Mouse (Mus musculus) CH12.LX (cell line): ENCODE data around the gene Tmco1. TPM values are rescaled to one million over a fixed set of nuclear protein-coding genes. Genes with fewer than 3 reads are reported as not detected.

Experiments
- DNase-seq: peaks from one replicate; pipeline ENCODE4 v3.0.0-alpha.2; 2013; ENCODE audit errors: extremely low read depth
- H3K27ac ChIP-seq: 2 replicates; pipeline ENCODE4 v1.5.1; 2012; ENCODE audit warnings: low read depth, mild to moderate bottlenecking, control low read depth, moderate library complexity; ENCODE audit not compliant: insufficient read depth
- H3K27me3 ChIP-seq: replicated peaks from 2 replicates; pipeline ENCODE3; 2012; ENCODE audit warnings: inconsistent platforms
- H3K36me3 ChIP-seq, 2 experiments: replicated peaks in 1 of 2; 2 replicates each; pipeline versions ENCODE3 to v1.6.1; 2012; ENCODE audit warnings: inconsistent platforms in 1 of 2, low read length in 1 of 2, mild to moderate bottlenecking in 1 of 2, mixed read lengths in 1 of 2, moderate library complexity in 1 of 2; ENCODE audit not compliant: control insufficient read depth in 1 of 2, insufficient read depth in 1 of 2
- H3K4me1 ChIP-seq, 2 experiments: 2 replicates each; pipeline ENCODE4 v1.6.1; 2012; ENCODE audit warnings: inconsistent platforms in 1 of 2, moderate library complexity in 1 of 2; ENCODE audit not compliant: insufficient read depth in 2 of 2, control insufficient read depth in 1 of 2
- H3K4me2 ChIP-seq: 2 replicates; pipeline ENCODE4 v1.6.1; 2012; ENCODE audit warnings: low read depth, mild to moderate bottlenecking, control low read depth; ENCODE audit not compliant: poor library complexity, insufficient read depth, severe bottlenecking
- H3K4me3 ChIP-seq, 3 experiments: fragments of 150-350 bp in 1 of 3; sonication (generic) in 1 of 3; replicated peaks in 1 of 3; 2 replicates each; pipeline versions ENCODE3 to v1.5.1; 2011 to 2012; ENCODE audit warnings: low read depth in 2 of 3, low read length in 2 of 3, mild to moderate bottlenecking in 2 of 3, moderate library complexity in 2 of 3, control low read depth in 1 of 3, improper control_type of control experiment in 1 of 3, inconsistent platforms in 1 of 3, mixed read lengths in 1 of 3; ENCODE audit not compliant: poor library complexity in 1 of 3
- H3K79me2 ChIP-seq: replicated peaks from 2 replicates; pipeline ENCODE4 v1.6.1; 2012; ENCODE audit warnings: mild to moderate bottlenecking, moderate library complexity; ENCODE audit not compliant: control insufficient read depth, poor library complexity, insufficient read depth, severe bottlenecking; ENCODE audit errors: extremely low read depth
- H3K9ac ChIP-seq: 2 replicates; pipeline ENCODE4 v1.6.1; 2012; ENCODE audit warnings: low read depth, mild to moderate bottlenecking, control low read depth, moderate library complexity; ENCODE audit not compliant: insufficient read depth
- H3K9me3 ChIP-seq: replicated peaks from 2 replicates; pipeline ENCODE3; 2012; ENCODE audit warnings: low read length, inconsistent platforms, mixed read lengths
- BHLHE40 ChIP-seq: IDR thresholded peaks from 2 replicates; pipeline ENCODE4 v1.6.1; 2011; ENCODE audit warnings: mild to moderate bottlenecking, low read depth, low read length, improper control_type of control experiment
- GABPA ChIP-seq: IDR thresholded peaks from 2 replicates; pipeline ENCODE4 v1.6.1; 2012; ENCODE audit warnings: low read depth, low read length, improper control_type of control experiment, inconsistent platforms; ENCODE audit not compliant: insufficient replicate concordance
- JUND ChIP-seq: conservative IDR thresholded peaks from 2 replicates; pipeline ENCODE4 v1.6.1; 2011; ENCODE audit warnings: low read depth, low read length, improper control_type of control experiment
- MAX ChIP-seq: IDR thresholded peaks from 2 replicates; pipeline ENCODE4 v1.6.1; 2011; ENCODE audit warnings: low read length, improper control_type of control experiment
- MAZ ChIP-seq: IDR thresholded peaks from 2 replicates; pipeline ENCODE4 v1.6.1; 2012; ENCODE audit warnings: low read depth, mild to moderate bottlenecking, inconsistent platforms, low read length, improper control_type of control experiment, moderate library complexity
- MEF2A ChIP-seq: IDR thresholded peaks from 2 replicates; pipeline ENCODE4 v1.6.1; 2014; ENCODE audit warnings: low read depth, mild to moderate bottlenecking, inconsistent platforms, low read length, improper control_type of control experiment, borderline replicate concordance
- MYC ChIP-seq: IDR thresholded peaks from 2 replicates; pipeline ENCODE4 v1.6.1; 2011; ENCODE audit warnings: low read depth, mild to moderate bottlenecking, improper control_type of control experiment, low read length
- POLR2AphosphoS2 ChIP-seq: IDR thresholded peaks from 2 replicates; pipeline ENCODE4 v1.6.1; 2011; ENCODE audit warnings: low read depth, low read length, improper control_type of control experiment
- RAD21 ChIP-seq: IDR thresholded peaks from 2 replicates; pipeline ENCODE4 v1.6.1; 2011; ENCODE audit warnings: low read depth, mild to moderate bottlenecking, low read length, improper control_type of control experiment, moderate library complexity
- SIN3A ChIP-seq: IDR thresholded peaks from 2 replicates; pipeline ENCODE4 v1.6.1; 2012; ENCODE audit warnings: low read length, improper control_type of control experiment, inconsistent platforms
- SMC3 ChIP-seq: IDR thresholded peaks from 2 replicates; pipeline ENCODE4 v1.6.1; 2011; ENCODE audit warnings: low read depth, low read length, improper control_type of control experiment
- USF1 ChIP-seq: IDR thresholded peaks from 2 replicates; pipeline ENCODE4 v1.6.1; 2014; ENCODE audit warnings: low read depth, mild to moderate bottlenecking, inconsistent platforms, low read length, improper control_type of control experiment
- ZKSCAN1 ChIP-seq: IDR thresholded peaks from 2 replicates; pipeline ENCODE4 v1.6.1; 2012; ENCODE audit warnings: low read depth, inconsistent platforms, low read length, improper control_type of control experiment, borderline replicate concordance
- ZNF384 ChIP-seq: IDR thresholded peaks from 2 replicates; pipeline ENCODE4 v1.6.1; 2012; ENCODE audit warnings: low read depth, low read length, improper control_type of control experiment, inconsistent platforms
- dilution Hi-C: fragments of 300-500 bp; cut with MboI; formaldehyde crosslinking; loops from 2 replicates; pipeline ENCODE4 v1.14.3; 2020; ENCODE audit warnings: low sequenced_read_pairs; ENCODE audit not compliant: extremely low pct_unique_long_range_greater_than_20kb, extremely low pct_ligation_motif_present
- in situ Hi-C: fragments of 300-500 bp; cut with MboI; formaldehyde crosslinking; loops from 3 replicates; pipeline ENCODE4 v1.14.3; 2019; ENCODE audit warnings: low sequenced_read_pairs, low pct_ligation_motif_present, low pct_unique_long_range_greater_than_20kb, mixed read lengths
- polyA plus RNA-seq: library from polyadenylated mRNA; unstranded; fragments of >175 nt; gene quantifications from 2 replicates; pipeline ENCODE4 v1.2.1, GENCODE M21; 2012; ENCODE audit warnings: low read depth; ENCODE audit not compliant: insufficient read length
- total RNA-seq, 2 experiments: library from RNA; depleted of rRNA; stranded (reverse); fragments of 300-350 nt in 1 of 2; fragments of >200 nt in 1 of 2; gene quantifications; 2 replicates each; pipeline ENCODE4 v1.2.3; 2012 to 2014

Gene Tmco1
- total and polyA plus RNA-seq, 3 experiments: 80.6 to 153 (median 127) TPM

DNA sequence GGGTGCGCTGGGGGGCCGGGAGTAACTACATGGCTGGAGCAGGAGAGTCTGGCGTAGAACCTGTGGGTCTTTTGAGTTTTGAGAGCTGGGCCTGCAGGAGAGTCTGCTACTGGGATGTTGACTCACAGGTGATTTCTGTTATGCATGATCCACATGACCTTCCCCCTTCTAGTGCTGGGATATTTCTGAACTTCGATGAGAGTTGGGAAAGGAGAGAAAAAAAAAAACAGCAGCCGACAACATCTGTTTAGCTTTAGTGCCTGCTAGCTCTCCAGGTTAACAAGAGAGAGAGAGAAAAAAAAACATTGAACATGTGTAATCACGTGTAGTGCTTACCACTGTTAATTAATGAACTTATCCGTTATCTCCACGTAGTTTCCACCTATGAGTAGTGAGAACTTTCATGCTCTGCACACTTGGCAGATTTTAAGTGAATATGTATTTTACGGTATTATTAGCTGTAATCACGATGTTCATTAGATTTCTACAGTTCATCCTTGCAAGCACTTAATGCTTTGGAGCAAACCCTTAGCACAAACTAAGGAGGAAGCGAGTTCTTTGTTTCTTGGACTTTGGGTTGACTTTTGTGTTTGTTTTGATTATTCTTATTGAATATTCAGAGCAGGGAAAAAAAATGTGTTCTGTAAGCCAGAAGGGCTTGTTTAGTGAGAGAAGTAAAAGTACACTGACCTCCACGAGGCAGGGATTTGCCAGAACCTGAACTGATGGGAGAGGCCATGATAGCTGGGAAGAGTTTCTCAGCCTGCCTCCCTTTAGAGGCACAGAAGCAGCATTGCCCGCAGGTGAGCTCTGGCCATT is 42.6 kb downstream of the Tmco1 start:
- peak overlapping the region; percentile 62 to 81 (median 69) for H3K4me3 ChIP-seq
- H3K9me3 ChIP-seq: no peaks in the 10 kb centered on the region
- H3K9ac ChIP-seq: peak overlapping the region; percentile 31
- dilution Hi-C loops: no loop called here
- H3K27me3 ChIP-seq: no peaks in the 10 kb centered on the region
- peaks cover 4% of the 10 kb centered on the region; the same call in 1 of the 2 replicates for H3K79me2 ChIP-seq
- H3K4me2 ChIP-seq: peak overlapping the region; percentile 70
- TF ChIP-seq SIN3A (peak; percentile 61), MAX (peak; percentile 59), MEF2A (no peak), ZNF384 (peak; percentile 6; the same call in 1 of the 2 replicates), BHLHE40 (peak; percentile 62), ZKSCAN1 (no peak), MYC (peak; percentile 42; the same call in 1 of the 2 replicates), SMC3 (no peak), RAD21 (no peak)
- H3K36me3 ChIP-seq: peaks cover 22 to 36% of the 10 kb centered on the region in 2 experiments
- peak overlapping the region; percentile 45 for H3K27ac ChIP-seq
- in situ Hi-C loops: no loop called here
- peak; percentile 29 for DNase-seq
- H3K4me1 ChIP-seq: peaks cover 0 to 8% of the 10 kb centered on the region in 2 experiments; a peak in 2 of 4 replicates

DNA sequence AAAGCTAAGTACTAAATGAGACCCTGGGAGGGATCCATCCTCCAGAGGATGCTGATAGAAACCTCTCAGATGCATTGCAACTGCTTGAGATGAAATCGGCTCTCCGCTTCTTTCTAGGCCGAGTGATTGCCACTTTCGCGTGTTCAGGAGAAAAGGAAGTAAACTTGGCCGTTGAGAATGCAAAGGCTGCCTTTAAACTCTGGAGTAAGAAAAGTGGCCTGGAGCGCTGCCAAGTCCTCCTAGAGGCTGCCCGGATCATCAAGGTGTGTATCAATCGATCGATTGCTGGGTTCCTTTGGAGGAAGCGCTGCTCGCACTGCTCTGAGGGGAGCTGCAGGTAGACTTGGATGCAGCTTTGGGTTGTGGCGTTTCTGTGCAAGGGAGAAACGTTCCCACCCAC is 44.2 kb downstream of the Tmco1 start:
- H3K4me2 ChIP-seq: no peak overlapping the region
- no peak overlapping the region for H3K27ac ChIP-seq
- no peak for TF ChIP-seq GABPA
- no peak for TF ChIP-seq JUND
- no peak for TF ChIP-seq USF1
- no peak for TF ChIP-seq MAZ
- TF ChIP-seq POLR2AphosphoS2: no peak
- H3K4me3 ChIP-seq: no peak overlapping the region
- H3K9ac ChIP-seq: no peak overlapping the region
- H3K4me1 ChIP-seq: peaks cover 0 to 8% of the 10 kb centered on the region in 2 experiments; a peak in 2 of 4 replicates
- H3K9me3 ChIP-seq: no peaks in the 10 kb centered on the region
- peaks cover 4% of the 10 kb centered on the region; the same call in 1 of the 2 replicates for H3K79me2 ChIP-seq
- in situ Hi-C loops (no loop called here), dilution Hi-C loops (no loop called here)
- no peaks in the 10 kb centered on the region for H3K27me3 ChIP-seq
- H3K36me3 ChIP-seq: peaks cover 37 to 52% of the 10 kb centered on the region in 2 experiments
- no peak for DNase-seq
